Mouse (Mus musculus): Measurements from ENCODE around the gene Rnf166.

Gene Rnf166

GRCm38 (mm10) chr8:122469407-122469806, 6.5 kb downstream of the Rnf166 start:
- no peak for DNase-seq (ENCODE audit: low spot score)

- no peak for DNase-seq (ENCODE audit: low spot score)
These were observed 8.0 kb downstream of the Rnf166 start for GRCm38 (mm10) chr8:122467816-122468215.

DNA sequence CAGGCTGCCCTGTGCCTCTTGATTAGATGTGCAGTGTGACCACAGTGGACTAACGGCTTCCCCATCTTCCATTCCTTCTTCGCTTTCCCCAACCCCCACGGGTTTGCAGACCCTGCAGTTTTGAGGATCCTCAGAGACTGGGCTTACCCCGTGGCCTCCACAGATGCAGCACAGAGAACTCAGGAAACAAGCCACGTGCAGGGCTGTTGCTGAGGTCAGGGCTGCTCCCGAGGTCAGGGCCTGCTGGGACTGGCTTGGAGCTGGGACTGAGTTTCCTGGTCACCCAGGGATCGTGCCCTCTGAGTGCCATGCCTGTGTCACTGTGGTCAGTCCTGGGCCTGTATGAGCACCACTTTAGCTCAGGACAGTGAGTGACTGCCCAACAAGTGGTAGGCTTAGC, 10.9 kb downstream of the Rnf166 start:
- DNase-seq (ENCODE audit: low spot score): no peak

GRCm38 (mm10) chr8:122463651-122464640, 11.9 kb downstream of the Rnf166 start:
- DNase-seq (ENCODE audit: low spot score): no peak

GRCm38 (mm10) chr8:122462510-122462909, 13.4 kb downstream of the Rnf166 start:
- DNase-seq (ENCODE audit: low spot score): no peak

DNA sequence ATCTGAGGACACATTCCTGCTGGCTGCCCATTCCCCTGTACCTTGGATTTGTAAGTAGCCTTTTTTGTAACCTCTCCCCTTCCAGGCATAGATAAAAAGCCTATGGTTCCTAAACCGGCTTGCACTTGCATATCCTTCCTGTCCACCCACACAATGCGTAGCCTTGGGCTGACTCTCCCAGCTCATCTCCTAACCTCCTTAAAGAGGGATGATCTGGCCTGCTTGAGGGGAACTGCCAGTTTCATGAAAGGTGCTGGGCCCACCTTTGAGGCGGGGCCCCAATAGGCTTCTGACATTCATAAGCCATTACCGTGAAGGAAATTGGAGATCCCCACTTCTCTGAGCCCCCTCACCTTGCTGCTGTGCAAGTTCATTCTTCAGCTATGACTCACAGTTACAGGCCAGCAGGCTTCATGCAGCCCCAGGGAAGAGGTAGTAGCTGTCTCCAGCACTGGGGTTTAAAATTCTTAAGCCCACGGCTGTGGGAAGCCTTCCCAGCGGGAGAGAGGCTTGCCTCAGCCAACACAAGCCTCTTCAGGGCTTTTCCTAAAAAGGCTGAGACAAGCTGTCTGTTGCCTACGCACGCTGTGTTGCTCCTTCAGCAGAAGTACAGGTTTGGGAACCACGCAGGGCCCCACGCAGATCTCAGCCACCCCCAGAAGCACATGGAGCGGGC, 14.3 kb downstream of the Rnf166 start:
- DNase-seq (ENCODE audit: low spot score): no peak

GRCm38 (mm10) chr8:122460524-122461472, 15.1 kb downstream of the Rnf166 start, which contains the start of gene Snai3:
Gene Snai3, minus strand, starts transcription at chr8:122460733.
- peak; percentile 48 for DNase-seq (ENCODE audit: low spot score)

DNA sequence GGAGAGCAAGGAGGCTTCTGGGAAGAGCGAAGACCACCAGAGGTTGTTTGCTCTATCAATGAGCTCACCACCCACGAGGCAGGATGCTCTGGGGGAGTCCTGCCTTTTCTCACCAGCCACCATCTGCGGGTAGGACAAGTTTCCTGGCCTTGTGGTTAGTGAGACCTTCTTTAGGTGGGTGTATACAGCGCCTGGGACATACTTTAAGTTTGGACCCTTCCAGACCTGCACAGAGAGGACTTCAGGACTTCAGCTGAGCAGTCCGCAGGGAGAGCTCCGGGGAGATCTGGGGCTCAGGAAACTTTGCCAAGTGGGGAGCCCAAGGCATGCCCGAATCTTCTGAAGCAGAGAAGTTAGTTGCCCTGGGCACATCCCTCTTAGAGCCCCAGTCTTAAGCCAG, 15.9 kb downstream of the Rnf166 start:
- no peak for DNase-seq (ENCODE audit: low spot score)

DNA sequence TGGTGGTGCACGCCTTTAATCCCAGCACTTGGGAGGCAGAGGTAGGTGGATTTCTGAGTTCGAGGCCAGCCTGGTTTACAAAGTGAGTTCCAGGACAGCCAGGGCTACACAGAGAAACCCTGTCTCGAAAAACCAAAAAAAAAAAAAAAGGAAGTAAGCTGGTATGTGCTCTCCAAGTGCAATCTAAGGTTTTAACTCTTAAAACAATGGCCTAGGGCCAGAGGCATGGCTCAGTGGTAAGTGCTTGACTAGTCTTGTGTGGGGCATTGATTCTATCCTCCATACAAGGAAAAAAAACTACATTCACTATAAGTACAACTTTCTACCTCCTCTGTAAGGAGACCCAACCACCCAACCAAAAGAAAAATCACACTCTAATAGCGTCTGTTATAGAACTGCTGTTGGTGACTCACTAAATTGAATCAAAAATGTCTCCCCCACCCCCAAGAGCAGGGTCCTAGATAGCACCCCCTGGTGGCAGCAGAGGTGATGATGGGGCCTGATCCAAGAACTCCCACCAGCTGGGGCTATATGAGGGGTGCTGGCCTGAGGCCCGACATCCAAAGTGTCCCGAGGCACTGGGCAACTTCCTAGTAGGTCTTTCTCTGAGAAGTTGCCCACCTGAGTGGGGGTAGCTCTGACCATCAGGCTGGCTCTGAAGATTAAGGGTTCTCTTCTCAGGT, 16.5 kb downstream of the Rnf166 start:
- no peak for DNase-seq (ENCODE audit: low spot score)

GRCm38 (mm10) chr8:122457171-122457570, 18.7 kb downstream of the Rnf166 start:
- no peak for DNase-seq (ENCODE audit: low spot score)

DNA sequence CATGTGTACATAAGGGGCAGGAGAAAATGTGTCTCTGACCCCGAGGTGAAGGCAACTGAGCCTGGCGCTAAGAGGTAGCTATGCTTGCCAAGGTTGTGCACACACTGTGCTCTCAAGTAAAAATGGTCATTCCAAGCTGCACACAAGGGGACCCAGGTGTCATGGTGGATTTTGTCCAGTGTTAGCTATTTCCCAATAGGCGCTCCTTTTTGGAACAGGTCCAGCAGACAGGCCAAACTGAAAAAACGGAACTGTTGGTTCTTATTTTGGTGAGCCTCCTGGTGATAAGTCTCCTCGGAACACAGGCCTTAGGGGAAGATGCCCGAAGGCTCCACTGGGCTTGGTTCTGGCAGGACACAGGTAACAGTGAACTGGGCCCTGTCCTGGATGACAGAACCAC, 21.5 kb downstream of the Rnf166 start:
- DNase-seq (ENCODE audit: low spot score): no peak

DNA sequence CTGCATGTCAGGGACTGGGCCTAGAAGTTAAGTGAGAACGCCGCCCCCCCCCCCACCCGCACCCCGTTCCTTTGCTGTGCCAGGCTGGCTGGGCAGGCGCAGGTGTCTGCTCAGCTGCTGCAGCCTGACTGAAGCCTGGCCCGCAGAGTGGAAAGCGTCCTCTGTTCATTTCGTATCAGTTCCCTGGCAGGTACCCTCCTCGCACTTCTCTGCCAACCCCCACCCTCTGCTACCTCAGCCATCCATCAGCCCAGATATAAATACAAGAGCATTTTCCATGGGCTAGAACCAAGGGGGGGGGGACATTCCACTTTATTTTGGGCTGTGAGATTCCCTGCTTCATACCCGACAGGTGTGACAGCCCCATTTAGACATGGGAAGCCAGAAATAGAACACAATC, 23.7 kb downstream of the Rnf166 start:
- no peak for DNase-seq (ENCODE audit: low spot score)

- DNase-seq (ENCODE audit: low spot score): no peak
These were observed 24.6 kb downstream of the Rnf166 start for GRCm38 (mm10) chr8:122451161-122451703.

- DNase-seq (ENCODE audit: low spot score): no peak
These were observed 30.7 kb downstream of the Rnf166 start for GRCm38 (mm10) chr8:122445203-122445602.

DNA sequence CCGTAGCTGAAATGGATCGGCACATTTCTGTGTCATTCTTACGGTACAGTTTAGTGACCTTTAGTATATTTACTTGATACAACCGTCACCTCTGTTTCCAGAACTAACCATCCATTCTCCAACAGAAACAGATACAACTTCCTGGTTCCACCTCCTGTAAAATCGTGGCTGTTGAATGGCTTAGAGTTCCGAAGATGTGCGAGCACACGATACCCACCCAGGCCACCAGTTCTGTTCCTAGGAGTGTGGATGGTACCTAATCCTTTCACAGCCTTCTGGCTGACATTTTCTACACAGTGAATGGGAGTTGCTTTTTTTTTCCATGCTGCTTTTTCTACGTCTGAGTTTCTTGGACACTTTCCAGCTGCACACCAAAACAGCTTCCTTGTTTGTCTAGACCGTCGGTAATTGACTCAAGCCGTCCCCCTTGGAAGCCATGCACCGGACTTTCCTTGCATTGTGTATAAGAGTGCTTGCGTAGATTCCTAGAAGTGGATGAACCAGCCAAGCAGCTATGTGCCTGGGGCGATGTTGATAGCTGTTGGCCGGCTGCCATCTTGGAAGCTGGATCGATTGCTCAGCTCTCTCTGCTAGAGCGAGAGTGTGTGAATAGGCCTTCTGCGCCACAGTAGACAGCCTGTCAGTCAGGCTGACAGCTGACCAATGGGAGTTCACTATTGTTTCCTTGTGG, 31.7 kb downstream of the Rnf166 start:
- peak; percentile 69 for DNase-seq (ENCODE audit: low spot score)

- DNase-seq (ENCODE audit: low spot score): peak; percentile 95
These were observed 32.4 kb downstream of the Rnf166 start, which contains the start of gene Mvd for GRCm38 (mm10) chr8:122443262-122444006. Gene Mvd, minus strand, starts transcription at chr8:122443422.

DNA sequence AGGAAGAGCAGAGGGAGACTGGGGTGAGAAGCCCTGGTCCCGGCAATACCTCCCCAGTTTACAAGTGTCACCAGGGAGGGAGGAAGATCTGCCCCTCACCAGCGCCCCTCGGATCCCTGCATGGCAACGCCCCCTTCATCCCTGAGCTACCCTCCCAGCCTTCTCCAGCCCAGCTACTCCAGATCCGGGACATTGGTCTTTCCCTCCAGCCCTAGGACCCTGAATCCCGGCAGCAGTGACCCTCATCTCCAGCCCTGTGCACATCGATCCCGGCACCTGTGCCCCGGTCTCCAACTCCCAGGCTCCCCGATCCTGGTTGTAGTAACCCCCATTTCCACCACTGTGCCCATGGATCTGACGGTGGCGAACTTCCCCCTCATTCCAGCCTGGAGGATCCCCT, 33.1 kb downstream of the Rnf166 start:
- no peak for DNase-seq (ENCODE audit: low spot score)

GRCm38 (mm10) chr8:122442356-122442755, 33.5 kb downstream of the Rnf166 start:
- DNase-seq (ENCODE audit: low spot score): no peak

- no peak for DNase-seq (ENCODE audit: low spot score)
These were observed 34.5 kb downstream of the Rnf166 start for GRCm38 (mm10) chr8:122441326-122441725.

DNA sequence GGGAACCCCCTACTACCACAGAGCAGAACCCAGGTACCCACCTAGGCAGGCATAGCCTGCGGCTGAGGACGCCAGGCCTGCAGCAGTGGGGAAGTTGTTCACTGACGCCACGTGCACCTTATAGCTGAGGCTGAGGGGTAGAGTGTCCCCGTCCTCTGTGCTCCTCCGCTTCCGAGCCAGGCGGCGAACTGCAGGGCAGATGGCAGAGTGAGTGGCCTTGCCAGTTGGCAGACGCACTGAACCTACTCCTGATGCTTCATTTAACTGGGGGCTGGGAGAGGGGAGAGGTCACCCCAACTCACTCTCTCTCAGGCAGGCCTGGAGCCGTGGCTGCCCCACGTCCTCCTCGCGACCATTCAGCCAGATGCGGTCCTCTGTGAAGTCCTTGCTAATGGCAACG, 36.5 kb downstream of the Rnf166 start:
- DNase-seq (ENCODE audit: low spot score): no peak
